Comparison of ENCODE assay signal across 15 mouse cellular contexts in the genomic region with DNA sequence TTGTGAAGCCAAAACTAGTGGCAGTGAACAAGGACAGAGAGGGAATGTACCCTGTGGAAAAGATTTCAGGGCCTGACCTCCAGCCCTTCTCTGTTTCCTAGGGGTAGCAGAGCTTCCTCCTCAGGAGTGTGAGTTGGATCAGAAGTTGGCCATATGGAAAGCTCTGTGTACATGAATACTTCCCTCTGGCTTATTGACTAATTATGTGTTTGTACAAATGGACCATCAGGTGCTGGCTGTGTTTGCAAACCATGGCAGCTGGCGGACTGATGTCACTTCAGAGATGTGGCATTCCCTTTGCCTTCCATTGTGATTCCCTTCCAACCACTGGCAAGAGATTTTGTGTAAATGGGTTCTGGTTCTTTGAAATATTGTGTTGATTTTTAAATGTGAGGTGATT. TPM values are rescaled to one million over a fixed set of nuclear protein-coding genes. Genes with fewer than 3 reads are reported as not detected.
"Had no signal": no experiment of that assay in that cellular context is flagged by ENCODE, and none has a peak within 500 bp of the region (broad histone marks: within the 10 kb centered on the region; RNA-seq: fewer than 3 reads in every experiment).

No protein-coding gene starts in this region.

- H3K36me3 ChIP-seq: kidney, embryonic 15.5 days; limb, embryonic 13.5 days; liver, embryonic 13.5 days; midbrain, embryonic 15.5 days; neural tube, embryonic 12.5 days had no signal

- H3K9me3 ChIP-seq: kidney, embryonic 15.5 days; limb, embryonic 13.5 days; liver, embryonic 13.5 days; midbrain, embryonic 15.5 days; neural tube, embryonic 12.5 days had no signal

- DNase-seq: kidney, postnatal 14 days; left cerebral cortex, postnatal 4 days; liver, embryonic 13.5 days; thymus, postnatal 4 days had no signal

- H3K4me2 ChIP-seq: kidney, embryonic 15.5 days; limb, embryonic 13.5 days; liver, embryonic 13.5 days; midbrain, embryonic 11.5 days; midbrain, embryonic 15.5 days; neural tube, embryonic 12.5 days had no signal

- H3K27me3 ChIP-seq: kidney, embryonic 15.5 days; limb, embryonic 13.5 days; midbrain, embryonic 15.5 days; neural tube, embryonic 12.5 days had no signal

- H3K4me3 ChIP-seq: kidney, embryonic 15.5 days; limb, embryonic 13.5 days; liver, embryonic 13.5 days; megakaryocyte, embryonic 14.5 days; midbrain, embryonic 15.5 days; neural tube, embryonic 12.5 days had no signal

- H3K27ac ChIP-seq: kidney, embryonic 15.5 days; limb, embryonic 13.5 days; liver, embryonic 13.5 days; macrophage; midbrain, embryonic 15.5 days; neural tube, embryonic 12.5 days; stomach, postnatal 0 days had no signal

- ATAC-seq: intestine, embryonic 16.5 days; midbrain, embryonic 15.5 days had no signal

- H3K9ac ChIP-seq: kidney, embryonic 15.5 days; limb, embryonic 13.5 days; liver, embryonic 13.5 days; midbrain, embryonic 15.5 days; neural tube, embryonic 12.5 days had no signal

RNA-seq across cellular contexts. Expression of a gene that starts 5.9 kb away (rescaled TPM):
- polyA plus RNA-seq: macrophage had no signal

RNA-seq across cellular contexts. Expression of a gene that starts 47.1 kb away (rescaled TPM):
- polyA plus RNA-seq: intestine, embryonic 16.5 days; kidney, adult 2 months; large intestine, adult 2 months; liver, embryonic 13.5 days; macrophage; midbrain, embryonic 15.5 days; neural tube, embryonic 12.5 days; stomach, postnatal 0 days had no signal
